Mouse (Mus musculus) forebrain, embryonic 13.5 days (tissue): ENCODE measurements at regions not wholly inside any gene's neighbourhood (a gene's known extent, or its start where the extent isn't known, plus 50 kb on each side); places are given as distances from the start of the nearest gene placed in this dataset.

Experiments
- ATAC-seq: fragments of 200-750 bp; cut with Nextera tagmentation; 2 replicates; pipeline ENCODE4 v1.8.0; 2017
- H3K27ac ChIP-seq: fragments of 300-500 bp; sonication (generic); 2 replicates; pipeline ENCODE4 v1.5.1; 2015; ENCODE audit warnings: inconsistent platforms, mild to moderate bottlenecking, moderate library complexity
- H3K27me3 ChIP-seq: fragments of 300-500 bp; sonication (generic); 2 replicates; pipeline ENCODE4 v1.6.1; 2015; ENCODE audit warnings: mild to moderate bottlenecking, inconsistent platforms
- H3K36me3 ChIP-seq: fragments of 300-500 bp; sonication (generic); 2 replicates; pipeline ENCODE4 v1.6.1; 2015; ENCODE audit warnings: mild to moderate bottlenecking, inconsistent platforms; ENCODE audit not compliant: poor library complexity, severe bottlenecking
- H3K4me1 ChIP-seq: fragments of 300-500 bp; sonication (generic); 2 replicates; pipeline ENCODE4 v1.6.1; 2015; ENCODE audit warnings: inconsistent platforms
- H3K4me2 ChIP-seq: fragments of 300-500 bp; sonication (generic); 2 replicates; pipeline ENCODE4 v1.6.1; 2015; ENCODE audit warnings: inconsistent platforms, mild to moderate bottlenecking, moderate library complexity
- H3K4me3 ChIP-seq: fragments of 300-500 bp; sonication (generic); 2 replicates; pipeline ENCODE4 v1.5.1; 2015; ENCODE audit warnings: mild to moderate bottlenecking, inconsistent platforms
- H3K9ac ChIP-seq: fragments of 300-500 bp; sonication (generic); 2 replicates; pipeline ENCODE4 v1.6.1; 2015; ENCODE audit warnings: mild to moderate bottlenecking, inconsistent platforms
- H3K9me3 ChIP-seq: fragments of 300-500 bp; sonication (generic); replicated peaks from 2 replicates; pipeline ENCODE4 v1.6.1; 2016; ENCODE audit warnings: inconsistent platforms
- WGBS: fragments of 180-500 bp; shearing (Covaris S2); methylation state at CpG from one replicate; pipeline ENCODE4 v1.1.7; 2015; 5-methylcytosine and 5-hydroxymethylcytosine counted together

- WGBS: 90% methylated on average over 2 of the region's 2 CpGs
- H3K4me3 ChIP-seq: no peak overlapping the region
- H3K9me3 ChIP-seq: no peaks in the 10 kb centered on the region; the same call in 1 of the 2 replicates
- no peak overlapping the region for H3K27ac ChIP-seq
- no peak overlapping the region for H3K9ac ChIP-seq
- ATAC-seq: no peak
- H3K27me3 ChIP-seq: no peaks in the 10 kb centered on the region
- H3K4me2 ChIP-seq: no peak overlapping the region
- peaks cover 12% of the 10 kb centered on the region; the same call in 1 of the 2 replicates for H3K4me1 ChIP-seq
- no peaks in the 10 kb centered on the region for H3K36me3 ChIP-seq
Observed at GRCm38 (mm10) chr4:152733017-152733416, 255.3 kb upstream of the Kcnab2 start.

- Histone ChIP-seq H3K9me3 (no peaks in the 10 kb centered on the region; the same call in 1 of the 2 replicates), H3K27ac (no peak overlapping the region), H3K36me3 (no peaks in the 10 kb centered on the region), H3K27me3 (no peaks in the 10 kb centered on the region), H3K4me3 (no peak overlapping the region), H3K4me1 (peaks cover 12% of the 10 kb centered on the region; the same call in 1 of the 2 replicates), H3K9ac (no peak overlapping the region), H3K4me2 (no peak overlapping the region)
- 0 out of 2 replicates have a peak, but pooled peaks have one; percentile 53 for ATAC-seq
- WGBS: 66% methylated on average over 10 of the region's 10 CpGs
Observed at GRCm38 (mm10) chr4:152731988-152732387, 254.3 kb upstream of the Kcnab2 start.

- Histone ChIP-seq H3K9me3 (no peaks in the 10 kb centered on the region; the same call in 1 of the 2 replicates), H3K27me3 (no peaks in the 10 kb centered on the region), H3K4me1 (peaks cover 14% of the 10 kb centered on the region; the same call in 1 of the 2 replicates), H3K36me3 (no peaks in the 10 kb centered on the region), H3K27ac (no peak overlapping the region), H3K4me2 (no peak overlapping the region), H3K4me3 (no peak overlapping the region), H3K9ac (no peak overlapping the region)
- no peak for ATAC-seq
- WGBS: 52% methylated on average over 10 of the region's 10 CpGs
Observed at GRCm38 (mm10) chr4:152731082-152731720, 253.5 kb upstream of the Kcnab2 start.

- Histone ChIP-seq H3K9me3 (no peaks in the 10 kb centered on the region; the same call in 1 of the 2 replicates), H3K4me1 (peaks cover 32% of the 10 kb centered on the region), H3K27me3 (no peaks in the 10 kb centered on the region), H3K9ac (no peak overlapping the region), H3K4me2 (no peak overlapping the region), H3K36me3 (no peaks in the 10 kb centered on the region), H3K4me3 (no peak overlapping the region), H3K27ac (no peak overlapping the region)
- 90% methylated on average over 6 of the region's 6 CpGs for whole genome bisulfite sequencing
- no peak for ATAC-seq
Observed at GRCm38 (mm10) chr4:152729421-152729820, 251.8 kb upstream of the Kcnab2 start.

GRCm38 (mm10) chr4:152725881-152726280 is 248.2 kb upstream of the Kcnab2 start:
- no peaks in the 10 kb centered on the region; the same call in 1 of the 2 replicates for H3K9me3 ChIP-seq
- H3K4me1 ChIP-seq: peaks cover 24% of the 10 kb centered on the region
- peak; percentile 74 for ATAC-seq
- H3K4me2 ChIP-seq: peak overlapping the region; percentile 33
- peak overlapping the region; percentile 44; the same call in 1 of the 2 replicates for H3K27ac ChIP-seq
- 12% methylated on average over 5 of the region's 5 CpGs for WGBS
- no peak overlapping the region for H3K4me3 ChIP-seq
- no peaks in the 10 kb centered on the region for H3K36me3 ChIP-seq
- no peaks in the 10 kb centered on the region for H3K27me3 ChIP-seq
- 0 out of 2 replicates have a peak overlapping the region, but pooled peaks have one; percentile 2 for H3K9ac ChIP-seq

- H3K27ac ChIP-seq: peak overlapping the region; percentile 44
- 24% methylated on average over 6 of the region's 6 CpGs for WGBS
Observed at GRCm38 (mm10) chr4:152725423-152725822, 247.8 kb upstream of the Kcnab2 start.

GRCm38 (mm10) chr4:152724741-152725140 is 247.1 kb upstream of the Kcnab2 start:
- no peak overlapping the region for H3K27ac ChIP-seq
- no peaks in the 10 kb centered on the region for H3K27me3 ChIP-seq
- H3K9ac ChIP-seq: no peak overlapping the region
- H3K9me3 ChIP-seq: no peaks in the 10 kb centered on the region; the same call in 1 of the 2 replicates
- peaks cover 23% of the 10 kb centered on the region for H3K4me1 ChIP-seq
- no peak overlapping the region for H3K4me3 ChIP-seq
- no peaks in the 10 kb centered on the region for H3K36me3 ChIP-seq
- no peak for ATAC-seq
- 80% methylated on average over 7 of the region's 7 CpGs for WGBS
- no peak overlapping the region for H3K4me2 ChIP-seq

More at GRCm38 (mm10) chr4:152725423-152725822, 247.8 kb upstream of the Kcnab2 start:
- ATAC-seq: peak; percentile 19; the same call in 1 of the 2 replicates
- 0 out of 2 replicates have a peak overlapping the region, but pooled peaks have one; percentile 2 for H3K9ac ChIP-seq
- no peaks in the 10 kb centered on the region; the same call in 1 of the 2 replicates for H3K9me3 ChIP-seq
- peak overlapping the region; percentile 33 for H3K4me2 ChIP-seq
- H3K27me3 ChIP-seq: no peaks in the 10 kb centered on the region
- H3K4me3 ChIP-seq: no peak overlapping the region
- peaks cover 23% of the 10 kb centered on the region for H3K4me1 ChIP-seq
- H3K36me3 ChIP-seq: no peaks in the 10 kb centered on the region

- Histone ChIP-seq H3K27ac (no peak overlapping the region), H3K36me3 (no peaks in the 10 kb centered on the region), H3K4me3 (no peak overlapping the region), H3K9me3 (no peaks in the 10 kb centered on the region; the same call in 1 of the 2 replicates), H3K4me1 (peaks cover 23% of the 10 kb centered on the region), H3K27me3 (no peaks in the 10 kb centered on the region), H3K4me2 (no peak overlapping the region), H3K9ac (no peak overlapping the region)
- ATAC-seq: no peak
- WGBS: 73% methylated on average over 10 of the region's 10 CpGs
Observed at GRCm38 (mm10) chr4:152724026-152724425, 246.4 kb upstream of the Kcnab2 start.

- Histone ChIP-seq H3K36me3 (no peaks in the 10 kb centered on the region), H3K27ac (no peak overlapping the region), H3K9me3 (no peaks in the 10 kb centered on the region), H3K4me1 (peaks cover 14% of the 10 kb centered on the region), H3K4me2 (no peak overlapping the region), H3K4me3 (no peak overlapping the region), H3K9ac (no peak overlapping the region), H3K27me3 (no peaks in the 10 kb centered on the region)
- no peak for ATAC-seq
- 90% methylated on average over 8 of the region's 8 CpGs for WGBS
Observed at GRCm38 (mm10) chr4:152720528-152720927, 242.9 kb upstream of the Kcnab2 start.

GRCm38 (mm10) chr4:152719416-152720127 is 241.9 kb upstream of the Kcnab2 start:
- no peaks in the 10 kb centered on the region for H3K36me3 ChIP-seq
- no peak overlapping the region for H3K4me3 ChIP-seq
- H3K4me1 ChIP-seq: peaks cover 5% of the 10 kb centered on the region; the same call in 1 of the 2 replicates
- no peak overlapping the region for H3K4me2 ChIP-seq
- no peaks in the 10 kb centered on the region for H3K9me3 ChIP-seq
- H3K9ac ChIP-seq: no peak overlapping the region
- ATAC-seq: no peak
- no peak overlapping the region for H3K27ac ChIP-seq
- H3K27me3 ChIP-seq: no peaks in the 10 kb centered on the region
- 77% methylated on average over 15 of the region's 15 CpGs for WGBS

- Histone ChIP-seq H3K27ac (no peak overlapping the region), H3K9ac (no peak overlapping the region), H3K9me3 (no peaks in the 10 kb centered on the region), H3K4me3 (no peak overlapping the region), H3K4me2 (no peak overlapping the region), H3K4me1 (no peaks in the 10 kb centered on the region), H3K27me3 (no peaks in the 10 kb centered on the region), H3K36me3 (no peaks in the 10 kb centered on the region)
- WGBS: 77% methylated on average over 5 of the region's 5 CpGs
- ATAC-seq: no peak
Observed at GRCm38 (mm10) chr4:152710339-152710738, 232.7 kb upstream of the Kcnab2 start.

GRCm38 (mm10) chr4:152700217-152700616 is 222.5 kb upstream of the Kcnab2 start:
- Histone ChIP-seq H3K36me3 (no peaks in the 10 kb centered on the region), H3K27ac (no peak overlapping the region), H3K9ac (no peak overlapping the region), H3K4me2 (no peak overlapping the region), H3K4me1 (peaks cover 16% of the 10 kb centered on the region), H3K27me3 (peaks cover 7% of the 10 kb centered on the region; the same call in 1 of the 2 replicates), H3K9me3 (no peaks in the 10 kb centered on the region), H3K4me3 (no peak overlapping the region)
- 75% methylated on average over 7 of the region's 7 CpGs for WGBS
- ATAC-seq: no peak
